Mouse (Mus musculus): ENCODE measurements around the gene Bet1l. TPM values are rescaled to one million over a fixed set of nuclear protein-coding genes. Genes with fewer than 3 reads are reported as not detected.

Gene Bet1l
- polyA plus RNA-seq, 1 experiment from 2014 or later = 42.8 TPM

DNA sequence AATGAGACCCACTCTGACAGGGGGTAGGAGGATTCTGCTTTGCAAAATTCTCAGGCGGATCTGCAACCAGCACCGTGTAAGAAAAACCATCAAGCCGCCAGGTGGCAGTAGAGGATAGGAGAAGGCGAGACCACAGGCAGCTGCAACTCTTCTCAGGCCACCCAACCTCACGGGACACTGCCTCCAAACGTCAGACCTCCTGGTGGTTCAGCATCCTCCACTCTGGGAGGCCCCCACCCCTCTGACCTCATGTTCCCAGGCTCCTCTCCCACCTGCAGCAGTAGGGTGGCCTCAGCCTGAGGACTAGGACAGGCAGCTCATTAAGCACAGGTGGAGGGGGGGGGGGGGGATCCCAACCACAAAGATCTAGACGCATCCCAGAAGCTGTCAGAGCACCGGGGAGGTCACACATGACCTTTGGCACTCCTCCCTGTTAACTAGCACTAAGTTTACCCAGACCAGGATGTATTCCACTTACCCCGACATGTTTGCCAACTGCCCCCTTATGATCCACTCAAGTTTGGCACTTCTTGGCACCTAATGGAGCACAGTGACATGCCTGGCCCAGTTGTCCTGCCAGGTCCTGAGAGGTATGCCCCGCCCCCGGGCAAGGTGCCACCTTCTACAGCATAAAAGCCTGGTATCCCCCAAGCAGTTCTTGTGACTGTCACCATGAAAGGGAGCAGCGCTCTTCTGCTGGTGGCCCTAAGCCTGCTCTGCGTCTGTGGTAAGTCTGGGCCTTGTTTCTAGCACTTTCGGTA, 12.3 kb downstream of the Bet1l start, which contains the start of gene Scgb1c1:
Gene Scgb1c1, plus strand, starts transcription at position 643 of the 761 bp plus-strand sequence.
- Histone ChIP-seq H3K9ac (replicated peaks; ENCODE audit: low read length) (no peak within 1 kb of the TSS), H3K27me3 (ENCODE audit: control insufficient read depth, insufficient read depth, low read length) (no peaks in the 10 kb centered on the region; the same call in 1 of the 2 replicates), H3K27ac (replicated peaks; ENCODE audit: low read depth, low read length) (no peak within 1 kb of the TSS), H3K36me3 (ENCODE audit: control insufficient read depth, insufficient read depth, low read length) (no peaks in the 10 kb centered on the region), H3K4me1 (ENCODE audit: control insufficient read depth, insufficient read depth, low read length) (no peaks in the 10 kb centered on the region), H3K4me2 (ENCODE audit: low read length) (no peak within 1 kb of the TSS), H3K4me3 (replicated peaks; ENCODE audit: low read depth, low read length) (no peak within 1 kb of the TSS), H3K9me3 (ENCODE audit: control insufficient read depth, low read length) (no peaks in the 10 kb centered on the region)
- peak; percentile 49; the same call in 1 of the 2 replicates for ATAC-seq (ENCODE audit: low FRiP score, low TSS enrichment)
- WGBS = 31% methylated on average over 14 of the region's 14 CpGs
- peak; percentile 91 for DNase-seq

DNA sequence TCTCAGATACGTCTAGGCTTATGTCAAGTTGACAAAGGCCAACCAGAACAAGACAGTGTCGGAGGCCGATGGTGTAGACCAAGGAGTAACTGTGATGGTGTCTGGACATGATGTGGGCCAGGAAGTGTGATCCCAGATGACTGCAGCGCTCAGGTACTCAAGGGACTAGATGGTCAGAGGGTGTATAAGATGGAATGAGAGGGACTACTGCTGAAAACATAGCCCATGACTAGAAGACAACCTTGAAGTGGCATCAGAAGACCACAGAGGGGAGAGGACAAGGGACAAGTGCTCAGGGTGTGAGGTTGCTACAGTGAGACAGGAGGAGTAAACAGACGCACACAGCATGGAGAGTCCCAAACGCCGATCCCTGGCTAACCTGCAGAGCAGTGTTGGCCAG, 13.6 kb downstream of the Bet1l start:
- ATAC-seq (ENCODE audit: low FRiP score, low TSS enrichment) = no peak
- DNase-seq = no peak
- no peaks in the 10 kb centered on the region for H3K36me3 ChIP-seq (ENCODE audit: control insufficient read depth, insufficient read depth, low read length)
- H3K9ac ChIP-seq (replicated peaks; ENCODE audit: low read length) = no peak overlapping the region
- no peaks in the 10 kb centered on the region; the same call in 1 of the 2 replicates for H3K27me3 ChIP-seq (ENCODE audit: control insufficient read depth, insufficient read depth, low read length)
- no peak overlapping the region for H3K4me2 ChIP-seq (ENCODE audit: low read length)
- H3K27ac ChIP-seq (replicated peaks; ENCODE audit: low read depth, low read length) = no peak overlapping the region
- H3K9me3 ChIP-seq (ENCODE audit: control insufficient read depth, low read length) = no peaks in the 10 kb centered on the region
- H3K4me1 ChIP-seq (ENCODE audit: control insufficient read depth, insufficient read depth, low read length) = no peaks in the 10 kb centered on the region
- H3K4me3 ChIP-seq (replicated peaks; ENCODE audit: low read depth, low read length) = no peak overlapping the region
- WGBS = 77% methylated on average over 7 of the region's 7 CpGs

DNA sequence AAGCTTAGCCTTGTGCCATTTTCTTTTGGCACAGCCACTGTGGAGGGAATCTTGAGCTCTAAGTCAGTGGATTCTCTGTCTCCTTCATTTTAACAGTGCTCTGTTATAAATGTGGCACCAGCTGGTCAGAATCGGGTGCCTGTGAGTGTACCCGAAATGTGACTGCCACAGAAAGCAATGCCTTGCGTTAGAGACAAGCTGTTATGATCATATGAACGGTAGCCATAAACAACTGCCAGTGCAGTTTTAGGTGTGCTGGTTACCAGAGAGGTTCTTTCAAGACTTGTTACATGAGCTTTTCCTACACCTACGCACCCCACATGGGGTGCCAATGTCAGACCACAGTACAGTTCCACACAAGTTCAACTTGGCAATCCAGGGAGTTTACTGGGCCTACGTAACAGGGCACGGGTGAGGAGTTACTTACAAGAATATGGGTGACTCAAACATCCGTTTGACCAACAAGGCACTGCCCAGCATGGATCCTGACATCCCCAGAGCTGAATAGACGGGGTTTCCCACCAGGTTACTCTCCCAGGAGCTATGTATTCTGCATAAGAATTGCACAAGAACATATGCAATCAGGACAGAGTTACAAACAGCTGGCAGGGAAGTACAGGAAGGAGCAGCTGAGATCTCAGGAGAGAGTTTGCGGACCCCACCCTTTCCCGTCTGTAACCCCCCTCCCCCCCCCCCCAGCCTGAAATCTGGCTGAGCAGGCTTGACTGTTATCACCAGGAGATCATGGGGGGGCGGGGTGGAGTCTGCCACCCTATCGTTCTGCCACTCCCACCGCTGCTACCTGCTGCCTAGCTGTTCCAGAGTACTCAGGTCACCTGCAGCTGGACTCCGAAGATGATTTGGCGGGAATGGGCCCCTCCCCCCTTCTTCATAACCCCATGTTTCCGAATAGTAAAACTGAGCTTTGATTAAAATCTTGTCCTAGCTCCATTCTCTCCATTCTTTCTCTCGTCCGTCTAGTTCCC, 16.3 kb downstream of the Bet1l start:
- no peak for DNase-seq

DNA sequence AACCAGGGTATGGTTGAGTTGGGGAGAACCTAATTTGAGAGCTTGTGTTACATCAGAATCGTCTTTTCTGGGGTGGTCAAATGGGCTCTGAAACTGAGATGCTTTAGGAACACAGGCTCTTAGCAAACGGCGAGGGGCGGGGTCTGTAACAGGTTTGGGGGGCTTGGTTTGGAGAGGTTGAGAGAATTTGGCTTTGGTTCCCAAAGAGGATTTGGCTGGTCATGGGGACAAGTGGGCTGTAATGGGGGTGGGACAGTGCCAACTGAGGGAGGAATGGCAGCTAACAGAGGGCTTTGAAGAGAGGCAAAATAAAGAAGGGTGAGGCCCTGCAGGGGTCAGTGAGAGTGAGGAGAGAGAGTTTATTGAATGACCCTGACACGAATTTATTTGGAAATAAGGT, 17.8 kb downstream of the Bet1l start:
- H3K27me3 ChIP-seq (ENCODE audit: control insufficient read depth, insufficient read depth, low read length) = no peaks in the 10 kb centered on the region; the same call in 1 of the 2 replicates
- 63% methylated on average over 5 of the region's 5 CpGs for WGBS
- DNase-seq (no peak), ATAC-seq (ENCODE audit: low FRiP score, low TSS enrichment) (no peak)
- H3K27ac ChIP-seq (replicated peaks; ENCODE audit: low read depth, low read length) = no peak overlapping the region
- H3K4me1 ChIP-seq (ENCODE audit: control insufficient read depth, insufficient read depth, low read length) = no peaks in the 10 kb centered on the region
- no peak overlapping the region for H3K9ac ChIP-seq (replicated peaks; ENCODE audit: low read length)
- no peak overlapping the region for H3K4me2 ChIP-seq (ENCODE audit: low read length)
- no peak overlapping the region for H3K4me3 ChIP-seq (replicated peaks; ENCODE audit: low read depth, low read length)
- no peaks in the 10 kb centered on the region for H3K36me3 ChIP-seq (ENCODE audit: control insufficient read depth, insufficient read depth, low read length)
- no peaks in the 10 kb centered on the region for H3K9me3 ChIP-seq (ENCODE audit: control insufficient read depth, low read length)

More for the DNA sequence above, 16.3 kb downstream of the Bet1l start:
- Histone ChIP-seq H3K4me1 (ENCODE audit: control insufficient read depth, insufficient read depth, low read length) (no peaks in the 10 kb centered on the region), H3K9me3 (ENCODE audit: control insufficient read depth, low read length) (no peaks in the 10 kb centered on the region), H3K4me3 (replicated peaks; ENCODE audit: low read depth, low read length) (no peak overlapping the region), H3K27me3 (ENCODE audit: control insufficient read depth, insufficient read depth, low read length) (no peaks in the 10 kb centered on the region; the same call in 1 of the 2 replicates), H3K36me3 (ENCODE audit: control insufficient read depth, insufficient read depth, low read length) (no peaks in the 10 kb centered on the region), H3K27ac (replicated peaks; ENCODE audit: low read depth, low read length) (no peak overlapping the region), H3K4me2 (ENCODE audit: low read length) (no peak overlapping the region), H3K9ac (replicated peaks; ENCODE audit: low read length) (no peak overlapping the region)
- no peak for ATAC-seq (ENCODE audit: low FRiP score, low TSS enrichment)
- 39% methylated on average over 19 of the region's 19 CpGs for WGBS

DNA sequence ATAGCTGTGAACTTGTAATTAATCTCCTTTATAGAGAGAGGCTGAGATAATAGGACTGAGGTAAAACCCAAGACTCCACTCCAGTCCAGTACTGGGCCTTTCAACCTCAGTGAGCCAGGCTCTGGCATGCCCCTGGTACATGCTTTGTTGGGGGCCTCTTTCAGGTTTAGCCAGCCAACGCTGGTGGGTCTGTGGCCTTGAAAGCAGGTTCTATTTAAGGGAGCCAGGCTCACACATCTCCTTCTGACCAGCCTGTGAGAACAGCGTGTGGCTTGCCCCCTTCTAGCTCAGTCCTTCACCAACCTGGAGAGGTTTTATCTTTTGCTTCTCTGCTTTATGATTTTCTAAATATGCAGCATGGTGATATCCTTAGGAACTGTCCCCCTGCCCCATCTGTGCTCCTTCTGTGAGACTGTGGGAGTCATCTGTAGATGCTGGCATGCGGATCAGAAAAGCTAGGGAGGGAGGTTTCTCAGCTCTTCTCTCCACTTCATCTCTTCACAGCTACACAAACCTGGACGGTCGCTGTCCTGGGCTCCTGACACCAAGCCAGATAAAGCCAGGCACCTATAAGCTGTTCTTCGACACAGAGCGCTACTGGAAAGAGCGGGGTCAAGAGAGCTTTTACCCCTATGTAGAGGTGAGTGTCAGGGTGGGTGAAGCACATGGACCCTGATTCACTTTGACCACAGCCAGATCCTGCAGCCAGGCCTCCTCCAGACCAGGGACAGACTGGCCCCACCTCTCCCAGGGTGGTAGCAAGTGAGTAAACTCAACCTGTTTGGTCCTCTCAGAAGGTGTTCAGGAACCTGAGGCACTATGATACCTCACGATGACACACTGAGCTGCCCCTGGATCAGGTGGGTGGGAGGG, 20.9 kb downstream of the Bet1l start:
- no peak for ATAC-seq (ENCODE audit: low FRiP score, low TSS enrichment)
- H3K4me1 ChIP-seq (ENCODE audit: control insufficient read depth, insufficient read depth, low read length) = no peaks in the 10 kb centered on the region
- H3K4me2 ChIP-seq (ENCODE audit: low read length) = no peak overlapping the region
- no peaks in the 10 kb centered on the region for H3K27me3 ChIP-seq (ENCODE audit: control insufficient read depth, insufficient read depth, low read length)
- H3K36me3 ChIP-seq (ENCODE audit: control insufficient read depth, insufficient read depth, low read length) = no peaks in the 10 kb centered on the region
- no peak overlapping the region for H3K27ac ChIP-seq (replicated peaks; ENCODE audit: low read depth, low read length)
- no peak overlapping the region for H3K9ac ChIP-seq (replicated peaks; ENCODE audit: low read length)
- no peak overlapping the region for H3K4me3 ChIP-seq (replicated peaks; ENCODE audit: low read depth, low read length)
- WGBS = 85% methylated on average over 9 of the region's 9 CpGs
- no peaks in the 10 kb centered on the region for H3K9me3 ChIP-seq (ENCODE audit: control insufficient read depth, low read length)
- no peak for DNase-seq

DNA sequence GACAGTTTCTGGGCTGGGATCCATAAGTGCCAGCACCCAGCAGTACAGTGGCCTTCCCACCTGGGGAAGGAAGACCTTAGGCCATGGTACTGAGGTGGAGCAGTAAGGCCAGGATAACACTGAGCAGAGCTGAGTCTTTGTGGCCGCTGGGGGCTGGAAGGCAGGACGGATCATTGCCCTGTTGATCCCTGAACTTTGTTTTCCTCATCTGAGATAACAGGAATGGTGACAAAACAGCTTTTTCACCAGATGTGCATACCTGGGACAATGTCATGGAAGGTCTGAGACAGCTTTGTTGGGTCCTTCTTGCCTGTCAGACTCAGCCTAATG, 21.7 kb downstream of the Bet1l start:
- WGBS = 69% methylated on average over 2 of the region's 2 CpGs
- no peak for ATAC-seq (ENCODE audit: low FRiP score, low TSS enrichment)

DNA sequence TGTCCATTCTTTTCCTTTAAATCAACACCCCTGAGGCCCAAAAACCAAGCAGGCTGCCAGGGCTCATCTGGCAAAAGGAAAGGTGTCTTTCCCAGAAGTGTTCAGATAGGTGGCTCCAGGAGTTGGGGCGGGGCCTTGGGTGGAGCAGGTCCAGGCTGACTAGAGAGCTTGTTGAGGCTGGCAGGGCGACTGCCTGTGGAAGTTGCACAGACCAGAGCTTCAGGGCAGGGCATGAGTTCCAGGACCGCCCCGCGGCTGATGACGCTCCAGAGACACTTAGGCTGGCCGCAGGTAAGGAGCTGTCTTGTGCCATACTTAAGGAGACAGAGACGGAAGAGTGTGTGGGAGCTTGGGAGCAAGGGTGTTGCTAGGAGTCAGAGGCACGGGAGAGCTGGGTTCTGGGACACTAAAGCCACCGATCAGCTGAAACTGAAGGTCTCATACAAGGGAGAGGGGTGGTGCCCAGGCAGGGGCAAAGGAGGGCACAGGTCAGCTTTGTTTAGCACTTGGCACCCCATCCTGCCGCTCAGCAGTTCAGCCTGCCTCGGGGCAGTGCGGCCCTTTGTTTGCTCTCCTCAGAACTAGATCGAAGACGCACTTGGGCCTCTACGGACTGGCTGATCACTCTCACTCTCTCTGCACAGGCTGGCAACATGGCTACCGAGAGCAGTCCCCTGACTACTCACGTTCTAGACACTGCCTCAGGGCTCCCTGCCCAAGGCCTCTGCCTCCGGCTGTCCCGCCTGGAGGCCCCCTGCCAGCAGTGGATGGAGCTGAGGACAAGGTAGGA, 22.2 kb downstream of the Bet1l start, which contains the start of gene Urah:
Gene Urah, plus strand, starts transcription at position 51 of the 790 bp plus-strand sequence.
- 49% methylated on average over 20 of the region's 20 CpGs for WGBS
- no peak for ATAC-seq (ENCODE audit: low FRiP score, low TSS enrichment)

More for the DNA sequence above, 21.7 kb downstream of the Bet1l start:
- H3K9me3 ChIP-seq (ENCODE audit: control insufficient read depth, low read length) = no peaks in the 10 kb centered on the region
- no peaks in the 10 kb centered on the region for H3K4me1 ChIP-seq (ENCODE audit: control insufficient read depth, insufficient read depth, low read length)
- no peak overlapping the region for H3K9ac ChIP-seq (replicated peaks; ENCODE audit: low read length)
- H3K27ac ChIP-seq (replicated peaks; ENCODE audit: low read depth, low read length) = no peak overlapping the region
- H3K4me3 ChIP-seq (replicated peaks; ENCODE audit: low read depth, low read length) = no peak overlapping the region
- no peak for DNase-seq
- no peak overlapping the region for H3K4me2 ChIP-seq (ENCODE audit: low read length)
- no peaks in the 10 kb centered on the region for H3K27me3 ChIP-seq (ENCODE audit: control insufficient read depth, insufficient read depth, low read length)
- H3K36me3 ChIP-seq (ENCODE audit: control insufficient read depth, insufficient read depth, low read length) = no peaks in the 10 kb centered on the region

More for the DNA sequence above, 22.2 kb downstream of the Bet1l start, which contains the start of gene Urah:
- Histone ChIP-seq H3K27ac (replicated peaks; ENCODE audit: low read depth, low read length) (no peak within 1 kb of the TSS), H3K9me3 (ENCODE audit: control insufficient read depth, low read length) (no peaks in the 10 kb centered on the region), H3K36me3 (ENCODE audit: control insufficient read depth, insufficient read depth, low read length) (no peaks in the 10 kb centered on the region), H3K4me2 (ENCODE audit: low read length) (no peak within 1 kb of the TSS), H3K27me3 (ENCODE audit: control insufficient read depth, insufficient read depth, low read length) (no peaks in the 10 kb centered on the region), H3K4me1 (ENCODE audit: control insufficient read depth, insufficient read depth, low read length) (no peaks in the 10 kb centered on the region), H3K9ac (replicated peaks; ENCODE audit: low read length) (no peak within 1 kb of the TSS), H3K4me3 (replicated peaks; ENCODE audit: low read depth, low read length) (no peak within 1 kb of the TSS)
- DNase-seq = no peak
